Mouse (Mus musculus): ENCODE measurements around the gene Clta. TPM values are rescaled to one million over a fixed set of nuclear protein-coding genes. Genes with fewer than 3 reads are reported as not detected.

The Clta gene
- polyA plus RNA-seq, 1 experiment: 273 TPM

- H3K4me3 ChIP-seq: peak overlapping the region; percentile 96
- peak overlapping the region; percentile 78 for H3K4me2 ChIP-seq (ENCODE audit: low read depth)
- TF ChIP-seq TCF3 (IDR thresholded peaks at IDR 0.05; ENCODE audit: insufficient read length, low read depth): no peak
- TF ChIP-seq USF1 (IDR thresholded peaks at IDR 0.05; ENCODE audit: low read depth): no peak
- no peak for TF ChIP-seq POLR2AphosphoS2 (IDR thresholded peaks at IDR 0.05; ENCODE audit: insufficient read length, low read depth)
- no peak for TF ChIP-seq MAX (IDR thresholded peaks at IDR 0.05; ENCODE audit: low read depth)
- TF ChIP-seq SRF (IDR thresholded peaks at IDR 0.05; ENCODE audit: control insufficient read depth, insufficient read length, low read depth): no peak
- no peak for TF ChIP-seq MYOG (IDR thresholded peaks at IDR 0.05; ENCODE audit: control insufficient read depth in 1 of 3, insufficient read depth in 1 of 3, insufficient read length in 2 of 3, low read depth in 2 of 3)
- no peak for TF ChIP-seq REST (IDR thresholded peaks at IDR 0.05; ENCODE audit: insufficient read depth, insufficient read length)
- no peak for TF ChIP-seq E2F4 (IDR thresholded peaks at IDR 0.05; ENCODE audit: insufficient read depth)
- TF ChIP-seq MYOD1 (IDR thresholded peaks at IDR 0.05; ENCODE audit: control insufficient read depth in 1 of 3, insufficient read length in 2 of 3, low read depth in 2 of 3): no peak
- TF ChIP-seq POLR2A (IDR thresholded peaks at IDR 0.05; ENCODE audit: insufficient read length, low read depth): no peak
- peaks cover 66% of the 10 kb centered on the region for H3K79me2 ChIP-seq (ENCODE audit: control insufficient read depth, insufficient read depth)
- H3K27me3 ChIP-seq (ENCODE audit: control insufficient read depth, insufficient read depth, insufficient read length): no peaks in the 10 kb centered on the region
- no peaks in the 10 kb centered on the region for H3K36me3 ChIP-seq (ENCODE audit: control insufficient read depth, insufficient read depth)
- no peak overlapping the region for H3ac ChIP-seq (ENCODE audit: control insufficient read depth, insufficient read length)
Measured at GRCm38 (mm10) chr4:43960207-43960606, 44.0 kb upstream of the Clta start.

- TF ChIP-seq REST (IDR thresholded peaks at IDR 0.05; ENCODE audit: insufficient read depth, insufficient read length): no peak
- TF ChIP-seq E2F4 (IDR thresholded peaks at IDR 0.05; ENCODE audit: insufficient read depth): no peak
- no peak for TF ChIP-seq POLR2AphosphoS2 (IDR thresholded peaks at IDR 0.05; ENCODE audit: insufficient read length, low read depth)
- no peak for TF ChIP-seq USF1 (IDR thresholded peaks at IDR 0.05; ENCODE audit: low read depth)
- TF ChIP-seq SRF (IDR thresholded peaks at IDR 0.05; ENCODE audit: control insufficient read depth, insufficient read length, low read depth): no peak
- TF ChIP-seq CEBPB (IDR thresholded peaks at IDR 0.05; ENCODE audit: insufficient read depth, poor library complexity, severe bottlenecking): no peak
- no peak for TF ChIP-seq TCF12 (IDR thresholded peaks at IDR 0.05; ENCODE audit: insufficient read depth, poor library complexity, severe bottlenecking)
- TF ChIP-seq POLR2A (IDR thresholded peaks at IDR 0.05; ENCODE audit: insufficient read length, low read depth): no peak
- TF ChIP-seq MAX (IDR thresholded peaks at IDR 0.05; ENCODE audit: low read depth): no peak
- TF ChIP-seq MYOG (IDR thresholded peaks at IDR 0.05; ENCODE audit: control insufficient read depth in 1 of 3, insufficient read depth in 1 of 3, insufficient read length in 2 of 3, low read depth in 2 of 3): no peak
- TF ChIP-seq TCF3 (IDR thresholded peaks at IDR 0.05; ENCODE audit: insufficient read length, low read depth): no peak
- TF ChIP-seq MYOD1 (IDR thresholded peaks at IDR 0.05; ENCODE audit: control insufficient read depth in 1 of 3, insufficient read length in 2 of 3, low read depth in 2 of 3): no peak
- H3K27me3 ChIP-seq (ENCODE audit: control insufficient read depth, insufficient read depth, insufficient read length): no peaks in the 10 kb centered on the region
- peak overlapping the region; percentile 60 for H3K4me2 ChIP-seq (ENCODE audit: low read depth)
- H3K79me2 ChIP-seq (ENCODE audit: control insufficient read depth, insufficient read depth): peaks cover 84% of the 10 kb centered on the region
- no peak overlapping the region for H3ac ChIP-seq (ENCODE audit: control insufficient read depth, insufficient read length)
- no peak overlapping the region for H3K4me3 ChIP-seq
- H3K36me3 ChIP-seq (ENCODE audit: control insufficient read depth, insufficient read depth): peaks cover 6% of the 10 kb centered on the region
Measured at GRCm38 (mm10) chr4:43964326-43964833, 39.9 kb upstream of the Clta start.

GRCm38 (mm10) chr4:43964951-43965684 is 39.1 kb upstream of the Clta start:
- peak overlapping the region; percentile 28 for H3K4me2 ChIP-seq (ENCODE audit: low read depth)
- no peak for TF ChIP-seq SRF (IDR thresholded peaks at IDR 0.05; ENCODE audit: control insufficient read depth, insufficient read length, low read depth)
- no peak for TF ChIP-seq CEBPB (IDR thresholded peaks at IDR 0.05; ENCODE audit: insufficient read depth, poor library complexity, severe bottlenecking)
- TF ChIP-seq MYOD1 (IDR thresholded peaks at IDR 0.05; ENCODE audit: control insufficient read depth in 1 of 3, insufficient read length in 2 of 3, low read depth in 2 of 3): no peak
- no peak for TF ChIP-seq E2F4 (IDR thresholded peaks at IDR 0.05; ENCODE audit: insufficient read depth)
- no peak for TF ChIP-seq TCF12 (IDR thresholded peaks at IDR 0.05; ENCODE audit: insufficient read depth, poor library complexity, severe bottlenecking)
- no peak for TF ChIP-seq TCF3 (IDR thresholded peaks at IDR 0.05; ENCODE audit: insufficient read length, low read depth)
- no peak for TF ChIP-seq REST (IDR thresholded peaks at IDR 0.05; ENCODE audit: insufficient read depth, insufficient read length)
- TF ChIP-seq POLR2A (IDR thresholded peaks at IDR 0.05; ENCODE audit: insufficient read length, low read depth): no peak
- no peak for TF ChIP-seq MYOG (IDR thresholded peaks at IDR 0.05; ENCODE audit: control insufficient read depth in 1 of 3, insufficient read depth in 1 of 3, insufficient read length in 2 of 3, low read depth in 2 of 3)
- TF ChIP-seq USF1 (IDR thresholded peaks at IDR 0.05; ENCODE audit: low read depth): no peak
- no peak for TF ChIP-seq POLR2AphosphoS2 (IDR thresholded peaks at IDR 0.05; ENCODE audit: insufficient read length, low read depth)
- TF ChIP-seq MAX (IDR thresholded peaks at IDR 0.05; ENCODE audit: low read depth): no peak
- peaks cover 6% of the 10 kb centered on the region for H3K36me3 ChIP-seq (ENCODE audit: control insufficient read depth, insufficient read depth)
- no peak overlapping the region for H3K4me3 ChIP-seq
- H3K79me2 ChIP-seq (ENCODE audit: control insufficient read depth, insufficient read depth): peaks cover 83% of the 10 kb centered on the region
- no peak overlapping the region for H3ac ChIP-seq (ENCODE audit: control insufficient read depth, insufficient read length)
- H3K27me3 ChIP-seq (ENCODE audit: control insufficient read depth, insufficient read depth, insufficient read length): no peaks in the 10 kb centered on the region

GRCm38 (mm10) chr4:43965856-43966535 is 38.3 kb upstream of the Clta start:
- H3K27me3 ChIP-seq (ENCODE audit: control insufficient read depth, insufficient read depth, insufficient read length): no peaks in the 10 kb centered on the region
- no peak for TF ChIP-seq MYOD1 (IDR thresholded peaks at IDR 0.05; ENCODE audit: control insufficient read depth in 1 of 3, insufficient read length in 2 of 3, low read depth in 2 of 3)
- no peak overlapping the region for H3K4me3 ChIP-seq
- H3K4me2 ChIP-seq (ENCODE audit: low read depth): peak overlapping the region; percentile 28
- H3K79me2 ChIP-seq (ENCODE audit: control insufficient read depth, insufficient read depth): peaks cover 77% of the 10 kb centered on the region
- H3K36me3 ChIP-seq (ENCODE audit: control insufficient read depth, insufficient read depth): peaks cover 9% of the 10 kb centered on the region
- no peak overlapping the region for H3ac ChIP-seq (ENCODE audit: control insufficient read depth, insufficient read length)
